Mouse (Mus musculus): ENCODE data around the gene Pla2g4a. TPM values are rescaled to one million over a fixed set of nuclear protein-coding genes. Genes with fewer than 3 reads are reported as not detected.
A peak's percentile ranks its signal among the peaks of the same experiment; 100 is the strongest.

The Pla2g4a gene
- total and polyA plus RNA-seq, 2 experiments from 2014 or later, result 0.98 to 1.0 TPM

GRCm38 (mm10) chr1:149862181-149862580, 98.9 kb downstream of the Pla2g4a start:
- H3K4me1 ChIP-seq (ENCODE audit: insufficient read depth), result no peaks in the 10 kb centered on the region
- H3K36me3 ChIP-seq (ENCODE audit: insufficient read depth), result no peaks in the 10 kb centered on the region
- no peak overlapping the region for H3K4me3 ChIP-seq (ENCODE audit: low read depth, low read length)
- WGBS, result 81% methylated on average over 2 of the region's 2 CpGs
- DNase-seq (no peak), ATAC-seq (no peak)
- H3K4me2 ChIP-seq (ENCODE audit: low read depth), result no peak overlapping the region
- no peak for TF ChIP-seq CTCF (IDR thresholded peaks at IDR 0.05; ENCODE audit: low read depth)
- no peaks in the 10 kb centered on the region for H3K27me3 ChIP-seq (ENCODE audit: insufficient read depth, low read length)
- no peaks in the 10 kb centered on the region for H3K9me3 ChIP-seq (ENCODE audit: low read length)
- H3K27ac ChIP-seq (ENCODE audit: low read depth, low read length), result no peak overlapping the region
- H3K9ac ChIP-seq, result no peak overlapping the region

GRCm38 (mm10) chr1:149861543-149861942, 99.5 kb downstream of the Pla2g4a start:
- WGBS, result 65% methylated on average over 2 of the region's 2 CpGs
- peak; percentile 1 for DNase-seq
- H3K27me3 ChIP-seq (ENCODE audit: insufficient read depth, low read length), result no peaks in the 10 kb centered on the region
- H3K36me3 ChIP-seq (ENCODE audit: insufficient read depth), result no peaks in the 10 kb centered on the region
- ATAC-seq, result 0 out of 2 replicates have a peak, but pooled peaks have one; percentile 36
- H3K4me2 ChIP-seq (ENCODE audit: low read depth), result no peak overlapping the region
- H3K4me3 ChIP-seq (ENCODE audit: low read depth, low read length), result no peak overlapping the region
- no peak for TF ChIP-seq CTCF (IDR thresholded peaks at IDR 0.05; ENCODE audit: low read depth)
- H3K9me3 ChIP-seq (ENCODE audit: low read length), result no peaks in the 10 kb centered on the region
- H3K9ac ChIP-seq, result no peak overlapping the region
- H3K4me1 ChIP-seq (ENCODE audit: insufficient read depth), result no peaks in the 10 kb centered on the region
- no peak overlapping the region for H3K27ac ChIP-seq (ENCODE audit: low read depth, low read length)

DNA sequence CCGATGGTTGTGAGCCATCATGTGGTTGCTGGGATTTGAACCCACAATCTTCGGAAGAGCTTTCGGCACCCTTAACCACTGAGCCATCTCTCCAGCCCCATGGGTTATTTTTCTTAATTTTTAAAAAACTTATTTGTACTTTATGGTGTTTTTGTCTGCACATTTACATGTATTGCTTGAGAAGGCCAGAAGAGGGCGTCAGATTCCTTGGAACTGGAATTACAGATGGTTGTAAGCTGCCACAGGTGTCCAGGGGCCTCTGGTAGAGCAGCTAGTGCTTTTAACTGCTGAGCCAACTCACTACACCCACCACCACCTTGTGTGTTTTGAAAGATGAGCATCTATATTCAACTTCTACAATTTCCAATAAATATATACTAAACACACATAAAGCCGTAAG, 102.4 kb downstream of the Pla2g4a start:
- Histone ChIP-seq H3K4me2 (ENCODE audit: low read depth) (no peak overlapping the region), H3K36me3 (ENCODE audit: insufficient read depth) (no peaks in the 10 kb centered on the region), H3K9ac (no peak overlapping the region), H3K27ac (ENCODE audit: low read depth, low read length) (no peak overlapping the region), H3K27me3 (ENCODE audit: insufficient read depth, low read length) (no peaks in the 10 kb centered on the region), H3K4me1 (ENCODE audit: insufficient read depth) (no peaks in the 10 kb centered on the region), H3K9me3 (ENCODE audit: low read length) (no peaks in the 10 kb centered on the region), H3K4me3 (ENCODE audit: low read depth, low read length) (no peak overlapping the region)
- DNase-seq (no peak), ATAC-seq (no peak)
- 76% methylated on average over 5 of the region's 5 CpGs for WGBS
- TF ChIP-seq CTCF (IDR thresholded peaks at IDR 0.05; ENCODE audit: low read depth), result no peak

- Histone ChIP-seq H3K4me1 (ENCODE audit: insufficient read depth) (no peaks in the 10 kb centered on the region), H3K27me3 (ENCODE audit: insufficient read depth, low read length) (no peaks in the 10 kb centered on the region), H3K36me3 (ENCODE audit: insufficient read depth) (no peaks in the 10 kb centered on the region), H3K27ac (ENCODE audit: low read depth, low read length) (no peak overlapping the region), H3K9me3 (ENCODE audit: low read length) (no peaks in the 10 kb centered on the region), H3K4me2 (ENCODE audit: low read depth) (no peak overlapping the region), H3K9ac (no peak overlapping the region), H3K4me3 (ENCODE audit: low read depth, low read length) (no peak overlapping the region)
- DNase-seq (peak; percentile 14), ATAC-seq (no peak)
- WGBS, result 31% methylated on average over 9 of the region's 9 CpGs
- TF ChIP-seq CTCF (IDR thresholded peaks at IDR 0.05; ENCODE audit: low read depth), result peak; percentile 50
These were observed 104.4 kb downstream of the Pla2g4a start for GRCm38 (mm10) chr1:149856720-149857119.

GRCm38 (mm10) chr1:149855581-149855980, 105.5 kb downstream of the Pla2g4a start:
- WGBS, result 83% methylated on average over 4 of the region's 4 CpGs
- TF ChIP-seq CTCF (IDR thresholded peaks at IDR 0.05; ENCODE audit: low read depth), result no peak

GRCm38 (mm10) chr1:149854867-149855266, 106.2 kb downstream of the Pla2g4a start:
- Histone ChIP-seq H3K4me1 (ENCODE audit: insufficient read depth) (no peaks in the 10 kb centered on the region), H3K4me2 (ENCODE audit: low read depth) (no peak overlapping the region), H3K9ac (no peak overlapping the region), H3K27ac (ENCODE audit: low read depth, low read length) (no peak overlapping the region), H3K36me3 (ENCODE audit: insufficient read depth) (no peaks in the 10 kb centered on the region), H3K4me3 (ENCODE audit: low read depth, low read length) (no peak overlapping the region), H3K9me3 (ENCODE audit: low read length) (no peaks in the 10 kb centered on the region), H3K27me3 (ENCODE audit: insufficient read depth, low read length) (no peaks in the 10 kb centered on the region)
- TF ChIP-seq CTCF (IDR thresholded peaks at IDR 0.05; ENCODE audit: low read depth), result no peak
- DNase-seq (no peak), ATAC-seq (no peak)
- 80% methylated on average over 7 of the region's 7 CpGs for WGBS

More at GRCm38 (mm10) chr1:149855581-149855980, 105.5 kb downstream of the Pla2g4a start:
- Histone ChIP-seq H3K36me3 (ENCODE audit: insufficient read depth) (no peaks in the 10 kb centered on the region), H3K27me3 (ENCODE audit: insufficient read depth, low read length) (no peaks in the 10 kb centered on the region), H3K9me3 (ENCODE audit: low read length) (no peaks in the 10 kb centered on the region), H3K4me3 (ENCODE audit: low read depth, low read length) (no peak overlapping the region), H3K9ac (no peak overlapping the region), H3K4me1 (ENCODE audit: insufficient read depth) (no peaks in the 10 kb centered on the region), H3K4me2 (ENCODE audit: low read depth) (no peak overlapping the region), H3K27ac (ENCODE audit: low read depth, low read length) (no peak overlapping the region)
- DNase-seq (no peak), ATAC-seq (no peak)

GRCm38 (mm10) chr1:149846655-149847054, 114.4 kb downstream of the Pla2g4a start:
- no peak for ATAC-seq
- TF ChIP-seq CTCF (IDR thresholded peaks at IDR 0.05; ENCODE audit: low read depth), result no peak
- DNase-seq, result no peak
- no peaks in the 10 kb centered on the region for H3K36me3 ChIP-seq (ENCODE audit: insufficient read depth)
- no peak overlapping the region for H3K4me2 ChIP-seq (ENCODE audit: low read depth)
- WGBS, result 66% methylated on average over 6 of the region's 6 CpGs
- no peak overlapping the region for H3K9ac ChIP-seq
- no peaks in the 10 kb centered on the region for H3K4me1 ChIP-seq (ENCODE audit: insufficient read depth)
- no peaks in the 10 kb centered on the region for H3K9me3 ChIP-seq (ENCODE audit: low read length)
- H3K4me3 ChIP-seq (ENCODE audit: low read depth, low read length), result no peak overlapping the region
- no peak overlapping the region for H3K27ac ChIP-seq (ENCODE audit: low read depth, low read length)
- no peaks in the 10 kb centered on the region for H3K27me3 ChIP-seq (ENCODE audit: insufficient read depth, low read length)
